Mouse (Mus musculus) heart, postnatal 25 days (tissue): ENCODE results near the gene Dnaic2. TPM values are rescaled to one million over a fixed set of nuclear protein-coding genes. Genes with fewer than 3 reads are reported as not detected.

Experiments
- DNase-seq: peaks from one replicate; pipeline ENCODE4 v3.0.0; 2022; ENCODE audit warnings: low spot score
- intact Hi-C: fragments of 180-260 bp; cut with DNase I; formaldehyde crosslinking; loops from one replicate; pipeline ENCODE4 v1.15.1; 2025
- total RNA-seq, 2 experiments: library from RNA; stranded (reverse); gene quantifications; 2 replicates each; pipeline ENCODE4 v1.2.3; 2021

The Dnaic2 gene
- total RNA-seq, 2 experiments from 2014 or later = 0.13 to 0.25 TPM

GRCm38 (mm10) chr11:114793868-114794545, 66.8 kb downstream of the Dnaic2 start:
- intact Hi-C loops = no loop called here
- no peak for DNase-seq

- intact Hi-C loops = no loop called here
- DNase-seq = no peak
Observed at GRCm38 (mm10) chr11:114794691-114795090, 67.5 kb downstream of the Dnaic2 start.

- intact Hi-C loops = no loop called here
- DNase-seq = no peak
Observed at GRCm38 (mm10) chr11:114795231-114795746, 68.1 kb downstream of the Dnaic2 start.

GRCm38 (mm10) chr11:114795848-114796322, 68.7 kb downstream of the Dnaic2 start, which contains the start of gene Btbd17:
Gene Btbd17, minus strand, starts transcription at chr11:114795945.
- intact Hi-C loops = no loop called here
- DNase-seq = no peak

- intact Hi-C loops = no loop called here
- no peak for DNase-seq
Observed at GRCm38 (mm10) chr11:114797176-114797575, 70.0 kb downstream of the Dnaic2 start.

GRCm38 (mm10) chr11:114797981-114798380, 70.8 kb downstream of the Dnaic2 start:
- intact Hi-C loops = no loop called here
- no peak for DNase-seq

GRCm38 (mm10) chr11:114798624-114799023, 71.4 kb downstream of the Dnaic2 start, which contains the start of gene Gpr142:
Gene Gpr142, plus strand, starts transcription at chr11:114798924.
- intact Hi-C loops = no loop called here
- DNase-seq = no peak

- intact Hi-C loops = no loop called here
- DNase-seq = no peak
Observed at GRCm38 (mm10) chr11:114801906-114802305, 74.7 kb downstream of the Dnaic2 start.

- DNase-seq = no peak
- intact Hi-C loops = no loop called here
Observed at GRCm38 (mm10) chr11:114802540-114803267, 75.5 kb downstream of the Dnaic2 start.

- intact Hi-C loops = no loop called here
Observed at GRCm38 (mm10) chr11:114803990-114804389, 76.8 kb downstream of the Dnaic2 start.

GRCm38 (mm10) chr11:114807025-114807424, 79.8 kb downstream of the Dnaic2 start:
- DNase-seq = no peak
- intact Hi-C loops = no loop called here

More at GRCm38 (mm10) chr11:114803990-114804389, 76.8 kb downstream of the Dnaic2 start:
- no peak for DNase-seq

Other genes starting within 250 kb of the Dnaic2 start
- 100 to 1,000 TPM; 532 to 566 TPM for gene Rpl38, start 58.9 kb upstream of the Dnaic2 start, total RNA-seq
- gene Ttyh2, start 52.0 kb upstream of the Dnaic2 start, total RNA-seq = 1 to 10 TPM; 5.3 to 5.8 TPM
- gene Kif19a, start 38.0 kb downstream of the Dnaic2 start, total RNA-seq = under 1 TPM; 0.13 to 0.25 TPM
- not detected for gene Btbd17, start 68.5 kb downstream of the Dnaic2 start, total RNA-seq
- not detected for gene Gpr142, start 71.5 kb downstream of the Dnaic2 start, total RNA-seq
- 1 to 10 TPM; 6.4 to 9.7 TPM for gene Gprc5c, start 123.7 kb downstream of the Dnaic2 start, total RNA-seq
- under 1 TPM; 0.81 to 0.99 TPM for gene Cd300a, start 162.6 kb downstream of the Dnaic2 start, total RNA-seq
- gene Cd300lb, start 207.0 kb downstream of the Dnaic2 start, total RNA-seq = 1 to 10 TPM; 1.0 to 1.2 TPM
- gene Cd300c, start 241.7 kb downstream of the Dnaic2 start, total RNA-seq = not detected